Mouse (Mus musculus): ENCODE measurements around the gene Dlgap4.

Gene Dlgap4

DNA sequence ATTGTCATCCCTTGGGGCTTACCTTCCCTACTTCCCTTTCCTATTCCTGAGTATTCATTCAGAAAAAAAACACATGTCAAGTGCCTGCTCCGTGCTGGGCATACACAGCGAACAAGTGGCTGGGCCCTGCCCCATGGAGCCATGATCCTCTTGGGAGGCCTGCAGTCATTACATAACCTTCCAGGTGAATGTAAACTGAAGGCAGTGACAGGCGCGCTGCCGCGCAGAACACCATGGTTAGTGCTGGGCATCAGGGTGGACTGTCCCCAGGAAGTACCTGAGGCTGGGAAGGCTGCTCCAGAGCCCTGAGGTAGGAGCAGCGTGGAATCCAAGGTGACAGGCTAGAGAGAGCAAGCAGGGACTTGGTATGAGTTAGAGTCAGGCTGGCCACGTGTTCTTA is 7.4 kb downstream of the Dlgap4 start:
- DNase-seq = no peak

DNA sequence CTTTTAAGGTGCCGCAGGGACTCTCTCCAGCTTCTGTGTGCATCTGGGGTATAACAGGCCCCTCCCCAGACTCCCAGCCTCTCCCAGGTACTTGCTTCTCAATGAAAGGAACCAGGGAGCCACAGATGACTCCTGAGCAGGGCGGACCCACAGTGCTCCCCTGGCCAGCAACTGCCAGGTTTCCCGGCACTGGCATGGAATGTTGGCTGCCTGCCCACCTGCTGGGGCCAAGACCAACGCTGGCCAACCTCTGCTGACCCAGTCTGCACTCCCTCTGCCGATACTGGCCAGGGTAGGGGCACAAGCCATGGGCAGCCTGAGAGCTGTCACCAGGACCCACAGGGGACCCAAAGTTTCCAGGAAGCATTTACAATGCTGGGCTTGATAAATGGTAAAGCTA is 7.9 kb downstream of the Dlgap4 start:
- DNase-seq = peak; percentile 79

- DNase-seq = no peak
These were observed 8.7 kb downstream of the Dlgap4 start for GRCm38 (mm10) chr2:156622192-156622591.

DNA sequence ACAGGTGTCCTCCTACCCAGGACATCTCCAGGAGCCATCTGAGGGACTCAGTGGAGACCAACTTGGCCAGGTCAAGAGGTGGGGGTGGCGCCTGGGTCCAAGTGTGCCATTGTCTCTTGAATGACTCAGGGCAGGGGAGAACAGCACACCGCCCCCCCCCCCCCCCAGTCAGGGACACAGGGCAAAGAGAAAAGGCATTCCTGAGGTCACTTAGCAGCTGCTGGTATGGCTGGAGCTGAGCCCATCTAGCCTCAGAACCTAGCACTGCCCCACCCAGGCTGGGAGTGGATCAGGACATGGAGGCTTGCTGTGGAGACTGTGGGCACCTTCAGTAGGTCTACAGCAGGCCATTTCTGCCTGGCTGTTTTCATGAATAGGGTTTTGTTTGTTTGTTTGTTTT is 9.7 kb downstream of the Dlgap4 start:
- no peak for DNase-seq

DNA sequence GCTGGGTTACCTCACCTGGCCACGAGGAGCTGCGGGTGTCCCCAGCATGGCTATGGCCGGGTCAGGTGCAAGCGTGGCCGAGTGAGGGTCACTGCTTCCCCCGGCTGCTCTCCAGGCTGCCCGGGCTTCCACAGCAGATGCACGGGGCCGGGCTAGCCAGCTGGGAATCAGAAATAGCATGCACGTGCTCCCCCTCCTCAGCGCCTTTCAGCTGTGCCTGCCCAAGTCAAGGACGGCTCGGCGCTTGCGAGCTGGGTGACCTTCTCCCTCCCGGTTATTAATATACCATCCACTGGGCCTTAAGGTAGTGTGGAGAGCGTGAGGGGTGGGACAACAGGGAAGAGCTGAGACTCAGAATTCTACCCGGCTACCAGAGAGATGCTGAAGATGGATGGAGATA is 11.8 kb downstream of the Dlgap4 start:
- DNase-seq = no peak

DNA sequence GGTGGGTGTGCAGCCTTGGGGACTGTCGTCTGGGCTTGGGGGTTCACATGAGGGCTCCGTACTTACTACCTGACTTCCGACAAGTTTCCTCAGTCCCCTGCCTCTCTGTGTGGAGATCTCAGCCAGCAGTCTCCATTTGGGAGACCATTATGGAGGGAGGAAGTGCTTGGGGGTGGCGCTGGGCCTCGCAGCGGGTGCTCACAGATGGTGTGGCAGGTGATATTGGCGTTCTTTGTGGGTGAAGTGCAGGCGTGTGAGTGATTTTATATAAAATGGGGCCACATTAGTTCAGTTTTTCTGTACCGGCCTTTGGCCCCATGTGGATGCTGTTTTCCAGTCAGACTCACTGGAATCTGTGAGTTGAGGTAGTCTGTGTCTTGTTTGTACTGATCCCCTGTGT is 12.6 kb downstream of the Dlgap4 start:
- DNase-seq = no peak

GRCm38 (mm10) chr2:156626544-156626943 is 13.0 kb downstream of the Dlgap4 start:
- DNase-seq = no peak

- no peak for DNase-seq
These were observed 14.4 kb downstream of the Dlgap4 start for GRCm38 (mm10) chr2:156627917-156628316.

- no peak for DNase-seq
These were observed 16.8 kb downstream of the Dlgap4 start for GRCm38 (mm10) chr2:156630288-156630687.

GRCm38 (mm10) chr2:156632721-156633120 is 19.2 kb downstream of the Dlgap4 start:
- DNase-seq = no peak

DNA sequence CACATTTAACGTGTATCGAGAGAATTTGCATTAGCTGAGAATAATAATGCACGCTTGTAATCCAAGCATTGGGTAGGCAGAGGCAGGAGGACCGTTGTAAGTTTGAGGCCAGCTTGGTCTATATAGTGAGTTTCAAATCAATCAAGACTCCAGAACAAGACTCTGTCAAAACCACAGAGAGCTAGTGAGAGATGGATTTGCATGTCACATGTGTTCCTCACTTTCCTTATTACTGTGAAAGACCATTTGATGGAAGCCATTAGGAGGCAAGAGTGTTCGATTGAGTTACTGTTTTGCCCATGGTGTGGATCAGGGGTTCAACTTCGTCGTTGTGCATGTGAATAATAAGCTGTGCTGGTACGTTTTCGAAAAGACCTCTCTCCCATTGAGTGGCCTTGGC is 21.6 kb downstream of the Dlgap4 start:
- DNase-seq = no peak

DNA sequence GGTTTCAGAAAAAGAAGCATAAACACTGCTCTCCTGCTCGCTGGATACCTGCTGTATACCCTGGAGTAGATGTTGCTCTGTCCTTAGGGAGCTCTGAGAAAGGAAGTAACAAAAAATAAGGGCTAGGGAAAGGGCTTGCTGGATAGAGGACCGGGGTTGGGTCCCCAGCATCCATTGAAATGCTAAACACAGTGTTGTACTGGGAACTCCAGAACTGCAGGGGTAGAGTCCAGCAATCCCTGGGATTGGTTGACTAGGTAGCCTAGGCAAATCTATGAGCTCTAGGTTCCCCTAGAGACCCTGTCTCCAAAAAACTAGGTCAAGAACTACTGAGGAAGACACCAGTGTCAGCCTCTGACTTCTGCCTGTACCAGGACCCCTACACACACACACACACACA is 27.6 kb downstream of the Dlgap4 start:
- DNase-seq = no peak

GRCm38 (mm10) chr2:156642931-156643330 is 29.4 kb downstream of the Dlgap4 start:
- DNase-seq = no peak

- no peak for DNase-seq
These were observed 29.9 kb downstream of the Dlgap4 start for GRCm38 (mm10) chr2:156643406-156643805.

DNA sequence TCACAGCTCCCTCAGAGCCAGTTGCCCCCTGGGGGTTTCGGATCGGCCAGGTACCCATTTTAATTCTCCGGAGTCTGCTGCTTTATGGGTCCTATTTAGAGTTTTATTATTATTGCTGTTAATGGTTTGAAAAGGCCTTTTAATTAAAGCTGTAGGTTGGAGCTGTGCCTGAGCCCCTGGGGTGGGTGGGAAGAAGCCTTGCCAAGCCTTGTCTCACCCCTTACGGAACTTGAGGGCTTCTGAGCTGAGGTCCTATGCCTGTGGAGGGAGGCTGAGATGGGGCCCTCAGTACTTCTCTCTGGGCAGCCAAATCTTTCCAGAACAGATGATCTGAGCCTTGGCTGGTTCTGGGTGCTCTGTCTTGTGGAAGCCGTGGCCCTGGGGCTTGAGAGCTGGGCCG is 31.6 kb downstream of the Dlgap4 start:
- DNase-seq = no peak

GRCm38 (mm10) chr2:156646877-156647276 is 33.4 kb downstream of the Dlgap4 start:
- DNase-seq = no peak

- DNase-seq = no peak
These were observed 34.5 kb downstream of the Dlgap4 start for GRCm38 (mm10) chr2:156648042-156648441.

- no peak for DNase-seq
These were observed 35.9 kb downstream of the Dlgap4 start for GRCm38 (mm10) chr2:156649450-156649849.

GRCm38 (mm10) chr2:156651019-156651418 is 37.5 kb downstream of the Dlgap4 start:
- DNase-seq = no peak

DNA sequence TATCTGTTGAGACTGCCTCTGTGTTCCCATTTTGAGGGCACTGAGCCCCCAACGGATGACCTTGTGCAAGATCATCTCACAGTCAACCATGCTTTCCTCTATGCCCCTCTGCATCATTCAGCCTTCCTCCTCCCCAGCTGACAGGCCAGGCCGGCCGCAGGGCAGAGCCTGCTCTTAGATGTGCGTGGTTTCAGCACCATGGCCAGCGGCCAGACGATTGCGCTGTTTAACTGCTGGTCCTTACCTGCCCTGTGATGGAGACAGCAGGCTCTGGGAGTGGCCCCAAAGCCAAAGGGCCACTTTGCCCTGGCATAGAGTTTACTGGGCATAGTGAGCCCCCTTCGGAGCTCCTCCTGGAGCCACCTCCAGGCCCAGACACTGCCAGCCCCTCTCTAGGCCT is 39.3 kb downstream of the Dlgap4 start:
- DNase-seq = peak; percentile 88

DNA sequence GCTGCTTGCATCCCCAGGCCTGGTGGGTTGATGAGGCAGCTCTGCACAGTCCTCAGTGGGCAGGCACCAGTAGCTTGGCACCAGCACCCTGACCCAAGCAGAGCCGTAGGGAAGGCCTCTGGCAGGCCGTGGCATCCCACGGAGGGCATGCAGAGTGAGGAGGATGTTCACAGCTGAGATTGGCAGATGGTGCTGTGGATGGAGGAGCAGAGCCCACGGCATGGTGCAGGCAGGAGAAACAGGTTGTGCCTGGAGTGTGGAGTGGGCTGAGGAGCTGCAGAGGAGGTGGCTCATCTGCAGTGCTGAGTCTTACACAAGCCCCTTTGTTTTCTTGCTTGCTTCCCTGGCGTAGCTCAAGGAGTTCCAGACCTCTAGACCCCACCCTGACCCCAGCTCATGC is 40.6 kb downstream of the Dlgap4 start:
- no peak for DNase-seq

DNA sequence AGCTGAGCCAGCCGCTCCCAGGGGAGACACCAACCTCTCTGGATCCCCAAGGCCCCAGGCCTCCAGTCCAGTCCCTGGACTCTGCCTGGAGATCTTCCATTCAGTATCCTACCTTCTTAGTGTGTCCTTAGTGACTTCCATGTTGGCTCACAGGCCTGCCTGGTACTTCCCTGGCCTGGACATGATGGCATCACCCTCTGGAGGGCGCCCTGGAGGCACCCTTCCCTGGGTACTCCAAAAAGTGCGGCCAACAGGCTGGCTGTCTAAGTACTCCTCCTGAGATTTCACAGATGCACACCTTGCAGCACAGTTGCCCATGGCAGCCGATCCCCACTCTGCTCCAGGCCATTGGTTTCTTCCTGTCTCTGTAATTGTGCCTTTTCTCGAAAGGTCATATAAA is 42.1 kb downstream of the Dlgap4 start:
- no peak for DNase-seq

DNA sequence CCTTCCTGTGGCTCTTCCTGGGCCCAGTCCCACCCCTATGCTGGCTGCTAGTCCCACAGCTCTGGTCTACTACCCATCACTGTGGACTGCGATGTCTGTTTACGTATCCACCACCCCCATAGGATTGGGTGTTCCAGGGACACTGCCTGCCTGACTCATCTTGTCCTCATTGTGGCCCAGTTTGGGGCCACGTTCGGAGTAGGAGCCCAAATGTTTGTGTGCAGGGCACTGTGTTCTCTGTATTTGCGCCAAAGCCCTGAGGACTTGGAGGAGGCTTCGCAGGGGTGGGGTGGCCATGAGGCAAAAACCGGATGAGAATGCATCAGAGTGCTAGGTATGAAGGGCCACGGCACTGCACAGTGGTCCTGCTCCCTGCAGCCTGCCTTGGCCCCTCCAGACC is 44.0 kb downstream of the Dlgap4 start:
- no peak for DNase-seq

DNA sequence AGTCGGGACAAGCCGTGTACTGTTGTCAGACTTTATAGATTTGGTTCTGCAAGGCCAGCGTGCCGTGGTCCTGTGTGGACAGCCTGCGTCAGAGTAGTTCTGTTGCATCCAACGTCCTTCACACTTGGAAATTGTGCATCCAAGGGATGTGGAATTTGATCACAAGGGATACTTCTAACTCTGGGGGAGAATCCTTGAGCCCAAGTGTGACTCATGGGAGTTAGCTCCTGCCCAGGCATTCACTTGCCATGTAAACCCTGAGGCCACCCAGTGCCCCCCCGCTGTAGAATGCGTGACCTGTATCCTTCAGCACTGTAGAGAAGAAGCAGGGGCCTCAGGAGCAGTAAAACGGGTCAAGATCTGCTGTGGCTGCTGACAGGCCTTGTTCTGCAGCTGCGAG is 44.7 kb downstream of the Dlgap4 start:
- DNase-seq = no peak

DNA sequence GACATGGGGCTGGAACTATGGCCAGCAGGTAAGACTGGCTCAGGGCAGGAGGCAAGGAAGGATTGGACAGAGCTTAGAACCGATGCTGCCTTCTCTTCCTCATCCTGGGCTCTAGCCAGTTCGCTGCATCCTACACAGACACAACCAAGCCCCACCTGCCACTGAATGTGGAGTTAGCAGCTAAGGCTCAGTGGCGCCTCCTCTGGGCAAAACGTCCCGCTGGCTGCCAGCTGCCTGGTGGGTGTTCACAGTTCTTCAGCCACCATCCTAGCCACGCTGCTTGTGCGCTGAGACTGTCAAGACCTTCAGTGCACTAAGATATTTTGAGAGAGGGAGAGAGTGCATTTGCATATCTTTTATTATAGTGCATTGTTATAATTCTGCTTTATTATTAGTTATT is 45.2 kb downstream of the Dlgap4 start:
- no peak for DNase-seq

DNA sequence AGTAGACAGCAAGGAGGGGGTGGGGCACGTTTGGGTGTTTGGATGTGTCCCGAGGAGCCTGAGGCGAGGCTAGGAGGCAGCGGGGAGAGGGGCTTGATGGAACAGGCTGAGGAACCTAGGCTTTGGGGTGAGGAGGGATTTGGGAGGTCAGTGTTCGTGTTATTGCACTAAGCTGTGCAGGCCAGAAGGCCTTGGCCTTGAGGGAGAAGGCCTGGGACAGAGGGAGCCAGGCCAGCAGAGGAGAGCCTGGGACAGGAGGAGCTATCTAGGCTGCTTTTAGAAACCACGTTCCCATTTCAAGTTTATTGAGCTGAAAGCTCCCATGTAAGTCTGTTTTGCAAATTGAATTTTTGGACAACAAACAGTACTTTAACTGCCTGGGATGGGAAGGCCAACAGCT is 46.5 kb downstream of the Dlgap4 start:
- no peak for DNase-seq

All from kidney, postnatal 10 days (tissue).